Mouse (Mus musculus): ENCODE results near the gene Dab2. TPM values are rescaled to one million over a fixed set of nuclear protein-coding genes. Genes with fewer than 3 reads are reported as not detected.

Dab2 gene
- polyA plus RNA-seq, 1 experiment, result not detected

GRCm38 (mm10) chr15:6341427-6341826 is 41.8 kb downstream of the Dab2 start:
- no peaks in the 10 kb centered on the region for H3K27me3 ChIP-seq (ENCODE audit: control insufficient read depth)
- H3K4me1 ChIP-seq (ENCODE audit: control insufficient read depth), result no peaks in the 10 kb centered on the region
- TF ChIP-seq GATA1 (IDR thresholded peaks at IDR 0.05; ENCODE audit: low read length) (no peak), TAL1 (IDR thresholded peaks at IDR 0.05; ENCODE audit: low read length) (no peak)
- H3K9me3 ChIP-seq (ENCODE audit: control insufficient read depth, low read length), result no peaks in the 10 kb centered on the region
- no peak overlapping the region for H3K4me3 ChIP-seq (replicated peaks)
- H3K36me3 ChIP-seq (ENCODE audit: control insufficient read depth), result no peaks in the 10 kb centered on the region

DNA sequence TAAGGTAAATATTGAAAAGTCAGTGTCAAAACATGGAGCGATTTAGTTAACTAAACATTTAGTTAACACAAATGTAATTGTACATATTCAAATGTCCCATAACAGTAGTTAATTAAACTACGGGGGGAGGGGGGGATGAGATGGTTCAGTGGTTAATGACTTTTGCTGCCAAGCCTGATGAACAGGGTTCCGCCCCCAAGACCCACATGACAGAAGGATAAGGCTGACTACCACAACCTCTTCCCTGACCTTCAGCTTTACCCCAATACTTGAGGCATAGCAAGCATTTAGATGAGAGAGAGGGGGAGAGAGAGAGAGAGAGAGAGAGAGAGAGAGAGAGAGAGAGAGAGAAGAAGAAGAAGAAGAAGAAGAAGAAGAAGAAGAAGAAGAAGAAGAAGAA is 54.3 kb downstream of the Dab2 start:
- H3K9me3 ChIP-seq (ENCODE audit: control insufficient read depth, low read length), result no peaks in the 10 kb centered on the region
- no peak overlapping the region for H3K4me3 ChIP-seq (replicated peaks)
- no peaks in the 10 kb centered on the region for H3K27me3 ChIP-seq (ENCODE audit: control insufficient read depth)
- no peaks in the 10 kb centered on the region for H3K36me3 ChIP-seq (ENCODE audit: control insufficient read depth)
- no peaks in the 10 kb centered on the region for H3K4me1 ChIP-seq (ENCODE audit: control insufficient read depth)
- TF ChIP-seq TAL1 (IDR thresholded peaks at IDR 0.05; ENCODE audit: low read length) (no peak), GATA1 (IDR thresholded peaks at IDR 0.05; ENCODE audit: low read length) (no peak)

DNA sequence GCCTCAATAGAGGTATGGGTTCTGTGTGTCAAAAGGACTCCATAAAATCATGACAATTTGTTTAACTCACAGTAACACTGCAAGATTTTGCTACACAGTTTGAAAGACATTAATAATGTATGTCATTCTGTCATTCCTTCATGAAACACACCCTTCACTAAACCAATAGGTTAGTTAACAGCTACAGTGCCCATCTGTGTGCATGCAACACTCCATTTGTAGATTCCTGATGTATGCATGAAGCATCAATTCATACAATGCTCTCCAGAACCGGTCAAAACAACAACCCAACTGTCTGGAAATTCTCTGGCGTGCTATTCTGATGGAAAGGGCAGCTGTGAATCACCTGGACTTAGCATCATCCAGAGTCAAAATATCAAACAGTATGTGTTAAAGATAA is 60.3 kb downstream of the Dab2 start:
- Histone ChIP-seq H3K4me1 (ENCODE audit: control insufficient read depth) (no peaks in the 10 kb centered on the region), H3K27me3 (ENCODE audit: control insufficient read depth) (no peaks in the 10 kb centered on the region), H3K36me3 (ENCODE audit: control insufficient read depth) (no peaks in the 10 kb centered on the region), H3K4me3 (replicated peaks) (no peak overlapping the region), H3K9me3 (ENCODE audit: control insufficient read depth, low read length) (no peaks in the 10 kb centered on the region)
- TF ChIP-seq GATA1 (IDR thresholded peaks at IDR 0.05; ENCODE audit: low read length) (no peak), TAL1 (IDR thresholded peaks at IDR 0.05; ENCODE audit: low read length) (no peak)

GRCm38 (mm10) chr15:6369974-6370373 is 70.4 kb downstream of the Dab2 start:
- H3K27me3 ChIP-seq (ENCODE audit: control insufficient read depth), result no peaks in the 10 kb centered on the region
- TF ChIP-seq TAL1 (IDR thresholded peaks at IDR 0.05; ENCODE audit: low read length), result no peak
- no peak for TF ChIP-seq GATA1 (IDR thresholded peaks at IDR 0.05; ENCODE audit: low read length)
- H3K9me3 ChIP-seq (ENCODE audit: control insufficient read depth, low read length), result no peaks in the 10 kb centered on the region
- no peaks in the 10 kb centered on the region for H3K36me3 ChIP-seq (ENCODE audit: control insufficient read depth)
- no peak overlapping the region for H3K4me3 ChIP-seq (replicated peaks)
- no peaks in the 10 kb centered on the region for H3K4me1 ChIP-seq (ENCODE audit: control insufficient read depth)

- Histone ChIP-seq H3K27me3 (ENCODE audit: control insufficient read depth) (no peaks in the 10 kb centered on the region), H3K9me3 (ENCODE audit: control insufficient read depth, low read length) (no peaks in the 10 kb centered on the region), H3K4me1 (ENCODE audit: control insufficient read depth) (no peaks in the 10 kb centered on the region), H3K36me3 (ENCODE audit: control insufficient read depth) (no peaks in the 10 kb centered on the region), H3K4me3 (replicated peaks) (no peak overlapping the region)
- TF ChIP-seq TAL1 (IDR thresholded peaks at IDR 0.05; ENCODE audit: low read length) (no peak), GATA1 (IDR thresholded peaks at IDR 0.05; ENCODE audit: low read length) (no peak)
Measured at GRCm38 (mm10) chr15:6371486-6371885, 71.9 kb downstream of the Dab2 start.

GRCm38 (mm10) chr15:6375016-6375415 is 75.4 kb downstream of the Dab2 start:
- Histone ChIP-seq H3K4me3 (replicated peaks) (no peak overlapping the region), H3K4me1 (ENCODE audit: control insufficient read depth) (no peaks in the 10 kb centered on the region), H3K27me3 (ENCODE audit: control insufficient read depth) (no peaks in the 10 kb centered on the region), H3K9me3 (ENCODE audit: control insufficient read depth, low read length) (no peaks in the 10 kb centered on the region), H3K36me3 (ENCODE audit: control insufficient read depth) (no peaks in the 10 kb centered on the region)
- TF ChIP-seq TAL1 (IDR thresholded peaks at IDR 0.05; ENCODE audit: low read length), result no peak

GRCm38 (mm10) chr15:6376001-6376400 is 76.4 kb downstream of the Dab2 start:
- TF ChIP-seq TAL1 (IDR thresholded peaks at IDR 0.05; ENCODE audit: low read length) (no peak), GATA1 (IDR thresholded peaks at IDR 0.05; ENCODE audit: low read length) (no peak)
- no peak overlapping the region for H3K4me3 ChIP-seq (replicated peaks)
- no peaks in the 10 kb centered on the region for H3K9me3 ChIP-seq (ENCODE audit: control insufficient read depth, low read length)
- H3K36me3 ChIP-seq (ENCODE audit: control insufficient read depth), result no peaks in the 10 kb centered on the region
- H3K4me1 ChIP-seq (ENCODE audit: control insufficient read depth), result no peaks in the 10 kb centered on the region
- no peaks in the 10 kb centered on the region for H3K27me3 ChIP-seq (ENCODE audit: control insufficient read depth)

DNA sequence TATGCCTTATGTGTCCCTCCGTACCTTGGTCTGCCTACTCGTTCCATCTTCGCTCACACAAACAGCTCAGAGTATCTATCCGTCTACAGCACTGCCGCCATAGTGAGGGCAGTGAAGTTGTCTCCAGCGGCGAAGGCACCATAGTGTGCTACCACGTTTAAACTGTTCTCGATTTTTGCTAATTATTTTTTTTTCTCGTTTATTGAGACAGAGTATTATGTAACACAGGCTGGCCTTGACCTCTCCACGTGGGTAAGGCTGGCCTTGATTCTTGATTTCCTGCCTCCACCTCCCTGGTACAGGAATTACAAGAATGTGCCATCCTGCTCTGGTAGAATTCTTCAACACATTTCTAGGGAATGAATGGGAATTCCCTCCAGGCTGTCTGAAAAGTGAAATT is 77.2 kb downstream of the Dab2 start:
- TF ChIP-seq GATA1 (IDR thresholded peaks at IDR 0.05; ENCODE audit: low read length) (no peak), TAL1 (IDR thresholded peaks at IDR 0.05; ENCODE audit: low read length) (no peak)
- Histone ChIP-seq H3K27me3 (ENCODE audit: control insufficient read depth) (no peaks in the 10 kb centered on the region), H3K9me3 (ENCODE audit: control insufficient read depth, low read length) (no peaks in the 10 kb centered on the region), H3K36me3 (ENCODE audit: control insufficient read depth) (no peaks in the 10 kb centered on the region), H3K4me3 (replicated peaks) (no peak overlapping the region), H3K4me1 (ENCODE audit: control insufficient read depth) (no peaks in the 10 kb centered on the region)

DNA sequence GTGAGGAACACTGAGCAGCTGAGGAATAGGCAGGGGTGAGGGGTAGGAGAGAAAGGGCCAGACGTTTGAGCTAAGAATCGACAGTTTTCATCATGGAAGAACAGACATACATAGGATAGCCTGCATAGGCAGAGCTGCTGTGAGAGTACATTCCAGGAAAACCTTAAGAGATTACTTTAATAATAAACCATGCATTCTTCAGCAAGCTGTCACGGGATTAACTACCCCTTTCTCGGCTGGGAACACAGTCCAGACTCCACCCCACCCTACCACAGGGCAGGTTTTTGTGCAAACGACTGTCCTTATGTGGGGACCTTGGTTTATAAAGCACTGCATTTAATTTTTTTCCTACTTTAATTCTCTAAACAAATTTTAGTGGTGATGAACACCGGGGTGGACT is 84.4 kb downstream of the Dab2 start:
- H3K27me3 ChIP-seq (ENCODE audit: control insufficient read depth), result peaks cover 35% of the 10 kb centered on the region
- TF ChIP-seq GATA1 (IDR thresholded peaks at IDR 0.05; ENCODE audit: low read length), result no peak
- TF ChIP-seq TAL1 (IDR thresholded peaks at IDR 0.05; ENCODE audit: low read length), result no peak
- H3K4me3 ChIP-seq (replicated peaks), result no peak overlapping the region
- no peaks in the 10 kb centered on the region for H3K36me3 ChIP-seq (ENCODE audit: control insufficient read depth)
- no peaks in the 10 kb centered on the region for H3K4me1 ChIP-seq (ENCODE audit: control insufficient read depth)
- no peaks in the 10 kb centered on the region for H3K9me3 ChIP-seq (ENCODE audit: control insufficient read depth, low read length)

- H3K27me3 ChIP-seq (ENCODE audit: control insufficient read depth), result peaks cover 35% of the 10 kb centered on the region
- H3K4me1 ChIP-seq (ENCODE audit: control insufficient read depth), result no peaks in the 10 kb centered on the region
- TF ChIP-seq GATA1 (IDR thresholded peaks at IDR 0.05; ENCODE audit: low read length) (no peak), TAL1 (IDR thresholded peaks at IDR 0.05; ENCODE audit: low read length) (no peak)
- no peaks in the 10 kb centered on the region for H3K9me3 ChIP-seq (ENCODE audit: control insufficient read depth, low read length)
- no peaks in the 10 kb centered on the region for H3K36me3 ChIP-seq (ENCODE audit: control insufficient read depth)
- H3K4me3 ChIP-seq (replicated peaks), result no peak overlapping the region
Measured at GRCm38 (mm10) chr15:6385241-6385640, 85.7 kb downstream of the Dab2 start.

All from erythroblast, embryonic 14.5 days (primary cell).